Mouse (Mus musculus) v-Abl transformed pro-B cells (cell line): Measurements from ENCODE around the gene P2rx5.

Experiments
- in situ Hi-C, 2 experiments: fragments of 400-800 bp; cut with MboI; formaldehyde crosslinking; loops; one replicate each; pipeline ENCODE4 v1.15.1; 2025; ENCODE audit not compliant: unreplicated experiment in 2 of 2

Gene P2rx5

GRCm38 (mm10) chr11:73159957-73160810, at the start of gene P2rx5:
TSS of gene P2rx5 (plus strand) at chr11:73160421.
- in situ Hi-C loops: no loop called here

- in situ Hi-C loops: no loop called here
Measured at GRCm38 (mm10) chr11:73111414-73111813, 48.8 kb upstream of the P2rx5 start.

- in situ Hi-C loops: loop anchor here in 1 of 2 experiments (25.0 kb wide), 1 partner anchor 1411 kb away; no protein-coding TSS in a partner anchor
Measured at GRCm38 (mm10) chr11:73126495-73126894, 33.7 kb upstream of the P2rx5 start.

GRCm38 (mm10) chr11:73131020-73131419, 29.2 kb upstream of the P2rx5 start:
- in situ Hi-C loops: loop anchor here in 1 of 2 experiments (25.0 kb wide), 1 partner anchor 1406 kb away; no protein-coding TSS in a partner anchor

- in situ Hi-C loops: loop anchor here in 1 of 2 experiments (25.0 kb wide), 1 partner anchor 1404 kb away; no protein-coding TSS in a partner anchor
Measured at GRCm38 (mm10) chr11:73132999-73133398, 27.2 kb upstream of the P2rx5 start.

- in situ Hi-C loops: loop anchor here in 1 of 2 experiments (25.0 kb wide), 1 partner anchor 1403 kb away; no protein-coding TSS in a partner anchor
Measured at GRCm38 (mm10) chr11:73134222-73134621, 26.0 kb upstream of the P2rx5 start.

GRCm38 (mm10) chr11:73136587-73136986, 23.6 kb upstream of the P2rx5 start:
- in situ Hi-C loops: loop anchor here in 1 of 2 experiments (5.0 to 25.0 kb wide), 2 partner anchors 36 to 1401 kb away; no protein-coding TSS in a partner anchor

GRCm38 (mm10) chr11:73137116-73137515, 23.1 kb upstream of the P2rx5 start:
- in situ Hi-C loops: loop anchor here in 1 of 2 experiments (5.0 to 25.0 kb wide), 2 partner anchors 35 to 1400 kb away; no protein-coding TSS in a partner anchor

GRCm38 (mm10) chr11:73137591-73138501, 22.4 kb upstream of the P2rx5 start, which contains the start of gene Haspin:
TSS of gene Haspin (minus strand) at chr11:73138294.
- in situ Hi-C loops: loop anchor here in 1 of 2 experiments (5.0 to 25.0 kb wide), 2 partner anchors 34 to 1399 kb away; no protein-coding TSS in a partner anchor

GRCm38 (mm10) chr11:73144261-73144681, 15.9 kb upstream of the P2rx5 start:
- in situ Hi-C loops: loop anchor here (5.0 to 25.0 kb wide), 3 partner anchors 1228 to 1393 kb away; no protein-coding TSS in a partner anchor

GRCm38 (mm10) chr11:73146026-73146974, 13.9 kb upstream of the P2rx5 start:
- in situ Hi-C loops: loop anchor here in 1 of 2 experiments (10.0 to 25.0 kb wide), 2 partner anchors 1229 to 1391 kb away; no protein-coding TSS in a partner anchor

GRCm38 (mm10) chr11:73146975-73147365, 13.3 kb upstream of the P2rx5 start:
- in situ Hi-C loops: loop anchor here in 1 of 2 experiments (10.0 to 25.0 kb wide), 2 partner anchors 1228 to 1390 kb away; no protein-coding TSS in a partner anchor

- in situ Hi-C loops: loop anchor here in 1 of 2 experiments (10.0 to 25.0 kb wide), 2 partner anchors 1227 to 1389 kb away; no protein-coding TSS in a partner anchor
Measured at GRCm38 (mm10) chr11:73148209-73148608, 12.0 kb upstream of the P2rx5 start.

GRCm38 (mm10) chr11:73155071-73155470, 5.2 kb upstream of the P2rx5 start:
- in situ Hi-C loops: no loop called here

GRCm38 (mm10) chr11:73160811-73161200, 585 bp downstream of the P2rx5 start:
- in situ Hi-C loops: no loop called here

- in situ Hi-C loops: no loop called here
Measured at GRCm38 (mm10) chr11:73161616-73162015, 1.4 kb downstream of the P2rx5 start.

- in situ Hi-C loops: no loop called here
Measured at GRCm38 (mm10) chr11:73162284-73162683, 2.1 kb downstream of the P2rx5 start.

GRCm38 (mm10) chr11:73168071-73168470, 7.8 kb downstream of the P2rx5 start:
- in situ Hi-C loops: no loop called here

GRCm38 (mm10) chr11:73168576-73168975, 8.4 kb downstream of the P2rx5 start:
- in situ Hi-C loops: no loop called here
